Mouse (Mus musculus): Measurements from ENCODE around the gene Dhodh. TPM values are rescaled to one million over a fixed set of nuclear protein-coding genes. Genes with fewer than 3 reads are reported as not detected.

Gene Dhodh
- polyA plus RNA-seq (2015; fragmentation: Nextera tagmentation; extraction: Ambion mirVana) = 29.7 and 35.7 TPM in 2 replicates

DNA sequence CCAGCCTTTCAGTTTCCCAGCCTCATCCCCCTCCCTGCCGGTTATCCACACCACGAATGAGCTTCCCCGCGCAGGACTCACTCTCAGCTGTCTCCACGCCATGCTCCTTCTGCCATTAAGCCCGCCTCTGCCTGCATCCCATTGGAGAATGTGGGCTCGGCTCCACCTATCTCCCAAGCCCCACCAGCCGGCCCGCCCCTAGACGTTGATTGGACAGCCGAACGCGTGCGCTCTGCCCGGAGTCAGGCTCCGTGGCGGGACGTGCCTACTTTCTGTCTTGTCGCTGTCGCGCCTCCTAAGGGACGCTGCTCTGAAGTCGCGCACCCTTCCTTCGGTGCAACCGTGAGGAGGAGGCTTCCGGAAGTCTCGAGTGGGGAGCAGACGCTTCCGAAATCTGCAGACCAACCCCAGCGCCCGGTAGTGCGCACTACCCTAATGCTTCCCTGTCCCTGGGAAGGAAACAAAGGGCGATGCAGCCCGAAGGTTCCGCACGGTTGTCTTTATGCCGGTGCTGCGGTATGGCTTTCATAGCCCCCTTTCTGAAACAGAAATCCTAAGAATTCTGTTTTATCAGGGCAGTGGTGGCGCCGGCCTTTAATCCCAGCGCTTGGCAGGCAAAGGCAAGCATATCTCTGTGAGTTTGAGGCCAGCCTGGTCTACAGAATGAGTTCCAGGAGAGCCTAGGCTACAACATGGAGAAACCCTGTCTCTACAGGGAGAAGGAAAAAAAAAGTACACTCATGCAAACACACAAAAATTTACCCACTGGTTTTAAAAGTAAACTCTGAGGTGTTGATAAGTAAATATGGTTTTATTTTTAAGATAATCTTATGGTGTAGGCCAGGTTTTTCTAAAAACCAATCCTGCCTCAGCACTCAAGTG lies at the start of gene Dhodh:
Dhodh (minus strand) TSS at position 403 of the 882 bp plus-strand sequence.
- no peaks in the 10 kb centered on the region for H3K27me3 ChIP-seq (ENCODE audit: control insufficient read depth, insufficient read depth, low read depth, low read length)
- ATAC-seq = peak; percentile 100
- H3K27ac ChIP-seq (ENCODE audit: low read length) = peak within 1 kb of the TSS; percentile 92
- peak within 1 kb of the TSS; percentile 73 for H3K9ac ChIP-seq (ENCODE audit: low read depth, low read length)
- H3K36me3 ChIP-seq (ENCODE audit: control insufficient read depth, insufficient read depth, low read length) = no peaks in the 10 kb centered on the region
- peak within 1 kb of the TSS; percentile 84 for H3K4me2 ChIP-seq (ENCODE audit: low read length)
- peaks cover 12% of the 10 kb centered on the region for H3K4me1 ChIP-seq (ENCODE audit: control insufficient read depth, insufficient read depth, low read length)
- peak within 1 kb of the TSS; percentile 49 for H3K4me3 ChIP-seq (ENCODE audit: low read depth, low read length)
- H3K9me3 ChIP-seq (replicated peaks; ENCODE audit: control insufficient read depth, low read length, poor library complexity, severe bottlenecking) = no peaks in the 10 kb centered on the region
- under 1% methylated on average over 42 of the region's 42 CpGs for WGBS

- Histone ChIP-seq H3K4me2 (ENCODE audit: low read length) (no peak overlapping the region), H3K4me1 (ENCODE audit: control insufficient read depth, insufficient read depth, low read length) (no peaks in the 10 kb centered on the region), H3K9me3 (replicated peaks; ENCODE audit: control insufficient read depth, low read length, poor library complexity, severe bottlenecking) (no peaks in the 10 kb centered on the region), H3K4me3 (ENCODE audit: low read depth, low read length) (no peak overlapping the region), H3K36me3 (ENCODE audit: control insufficient read depth, insufficient read depth, low read length) (no peaks in the 10 kb centered on the region), H3K9ac (ENCODE audit: low read depth, low read length) (no peak overlapping the region), H3K27me3 (ENCODE audit: control insufficient read depth, insufficient read depth, low read depth, low read length) (no peaks in the 10 kb centered on the region), H3K27ac (ENCODE audit: low read length) (no peak overlapping the region)
- ATAC-seq = no peak
- WGBS = 91% methylated on average over 3 of the region's 3 CpGs
These were observed 48.4 kb upstream of the Dhodh start for GRCm38 (mm10) chr8:109656860-109657259.

DNA sequence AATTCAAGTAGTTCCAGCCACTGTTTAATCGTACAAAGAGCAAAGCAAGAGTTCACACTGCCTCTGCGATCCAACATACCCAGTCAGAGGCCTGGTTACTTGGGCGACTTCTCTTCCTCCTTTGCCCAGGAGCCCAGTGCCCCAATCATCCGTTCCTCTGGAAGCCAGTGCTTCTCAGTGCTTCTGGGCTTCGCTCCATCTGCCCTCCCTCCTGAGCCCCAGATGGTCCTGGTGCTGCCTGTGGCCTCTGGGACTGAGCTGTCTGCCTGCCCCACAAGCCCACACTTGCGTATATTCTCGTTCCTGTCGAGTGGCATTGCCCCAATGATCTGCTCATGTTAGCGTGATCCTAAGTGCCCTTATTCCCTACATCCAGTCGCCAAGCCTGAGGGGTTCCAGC lies 42.3 kb upstream of the Dhodh start:
- Histone ChIP-seq H3K4me2 (ENCODE audit: low read length) (no peak overlapping the region), H3K4me1 (ENCODE audit: control insufficient read depth, insufficient read depth, low read length) (no peaks in the 10 kb centered on the region), H3K4me3 (ENCODE audit: low read depth, low read length) (no peak overlapping the region), H3K27me3 (ENCODE audit: control insufficient read depth, insufficient read depth, low read depth, low read length) (no peaks in the 10 kb centered on the region), H3K36me3 (ENCODE audit: control insufficient read depth, insufficient read depth, low read length) (no peaks in the 10 kb centered on the region), H3K27ac (ENCODE audit: low read length) (no peak overlapping the region), H3K9ac (ENCODE audit: low read depth, low read length) (no peak overlapping the region), H3K9me3 (replicated peaks; ENCODE audit: control insufficient read depth, low read length, poor library complexity, severe bottlenecking) (no peaks in the 10 kb centered on the region)
- no peak for ATAC-seq
- 81% methylated on average over 10 of the region's 10 CpGs for WGBS

DNA sequence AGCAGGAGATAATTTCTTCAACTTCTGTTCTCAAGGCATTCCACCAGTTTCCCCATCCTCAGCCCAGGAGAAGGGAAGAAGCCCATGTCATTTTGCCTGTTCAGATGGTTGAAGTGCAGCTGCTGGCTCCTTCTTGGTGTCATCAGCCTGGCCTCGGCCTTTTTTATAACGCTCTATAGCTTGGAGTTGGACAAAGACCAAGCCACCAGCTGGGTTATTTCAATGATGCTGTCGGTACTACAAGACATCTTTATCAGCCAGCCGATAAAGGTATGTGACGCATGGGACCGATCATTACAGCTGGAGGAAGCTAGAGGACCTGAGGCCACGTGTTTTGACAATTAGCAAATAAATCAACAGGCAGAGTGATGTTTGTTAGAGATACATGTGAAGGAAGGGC lies 40.0 kb upstream of the Dhodh start:
- H3K4me2 ChIP-seq (ENCODE audit: low read length) = no peak overlapping the region
- no peak overlapping the region for H3K27ac ChIP-seq (ENCODE audit: low read length)
- H3K9ac ChIP-seq (ENCODE audit: low read depth, low read length) = no peak overlapping the region
- H3K9me3 ChIP-seq (replicated peaks; ENCODE audit: control insufficient read depth, low read length, poor library complexity, severe bottlenecking) = no peaks in the 10 kb centered on the region
- H3K4me1 ChIP-seq (ENCODE audit: control insufficient read depth, insufficient read depth, low read length) = no peaks in the 10 kb centered on the region
- ATAC-seq = no peak
- 59% methylated on average over 7 of the region's 7 CpGs for WGBS
- H3K4me3 ChIP-seq (ENCODE audit: low read depth, low read length) = no peak overlapping the region
- no peaks in the 10 kb centered on the region for H3K27me3 ChIP-seq (ENCODE audit: control insufficient read depth, insufficient read depth, low read depth, low read length)
- H3K36me3 ChIP-seq (ENCODE audit: control insufficient read depth, insufficient read depth, low read length) = no peaks in the 10 kb centered on the region

DNA sequence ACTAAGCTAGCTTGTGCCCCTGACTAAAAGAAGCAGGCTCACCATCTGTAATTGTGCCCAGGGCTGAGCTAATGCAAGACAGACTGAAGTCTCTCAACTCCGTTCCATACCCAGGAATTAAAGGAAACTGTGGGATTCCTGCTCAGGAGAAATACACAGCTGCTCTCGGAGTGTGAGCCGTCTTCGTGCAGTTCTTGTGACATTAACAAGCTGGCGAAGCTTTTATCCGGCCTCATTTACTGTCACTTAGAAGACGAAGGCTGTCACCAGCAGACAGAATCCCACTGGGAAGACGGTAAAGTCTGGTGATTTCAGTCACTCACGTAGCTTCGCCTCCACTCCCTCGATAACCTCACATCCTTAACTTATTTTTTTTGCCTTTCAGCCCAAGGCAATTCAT lies 38.9 kb upstream of the Dhodh start:
- no peaks in the 10 kb centered on the region for H3K9me3 ChIP-seq (replicated peaks; ENCODE audit: control insufficient read depth, low read length, poor library complexity, severe bottlenecking)
- H3K4me1 ChIP-seq (ENCODE audit: control insufficient read depth, insufficient read depth, low read length) = no peaks in the 10 kb centered on the region
- H3K9ac ChIP-seq (ENCODE audit: low read depth, low read length) = no peak overlapping the region
- WGBS = 72% methylated on average over 11 of the region's 11 CpGs
- no peak overlapping the region for H3K27ac ChIP-seq (ENCODE audit: low read length)
- no peaks in the 10 kb centered on the region for H3K36me3 ChIP-seq (ENCODE audit: control insufficient read depth, insufficient read depth, low read length)
- H3K4me3 ChIP-seq (ENCODE audit: low read depth, low read length) = no peak overlapping the region
- no peak overlapping the region for H3K4me2 ChIP-seq (ENCODE audit: low read length)
- ATAC-seq = no peak
- no peaks in the 10 kb centered on the region for H3K27me3 ChIP-seq (ENCODE audit: control insufficient read depth, insufficient read depth, low read depth, low read length)

GRCm38 (mm10) chr8:109641236-109641635 lies 32.8 kb upstream of the Dhodh start:
- H3K4me1 ChIP-seq (ENCODE audit: control insufficient read depth, insufficient read depth, low read length) = no peaks in the 10 kb centered on the region
- ATAC-seq = no peak
- no peaks in the 10 kb centered on the region for H3K9me3 ChIP-seq (replicated peaks; ENCODE audit: control insufficient read depth, low read length, poor library complexity, severe bottlenecking)
- H3K27ac ChIP-seq (ENCODE audit: low read length) = no peak overlapping the region
- H3K4me2 ChIP-seq (ENCODE audit: low read length) = no peak overlapping the region
- WGBS = 82% methylated on average over 5 of the region's 5 CpGs
- no peak overlapping the region for H3K4me3 ChIP-seq (ENCODE audit: low read depth, low read length)
- no peaks in the 10 kb centered on the region for H3K27me3 ChIP-seq (ENCODE audit: control insufficient read depth, insufficient read depth, low read depth, low read length)
- H3K36me3 ChIP-seq (ENCODE audit: control insufficient read depth, insufficient read depth, low read length) = no peaks in the 10 kb centered on the region
- H3K9ac ChIP-seq (ENCODE audit: low read depth, low read length) = no peak overlapping the region

GRCm38 (mm10) chr8:109640410-109640809 lies 31.9 kb upstream of the Dhodh start:
- 65% methylated on average over 7 of the region's 7 CpGs for WGBS
- no peaks in the 10 kb centered on the region for H3K4me1 ChIP-seq (ENCODE audit: control insufficient read depth, insufficient read depth, low read length)
- no peaks in the 10 kb centered on the region for H3K9me3 ChIP-seq (replicated peaks; ENCODE audit: control insufficient read depth, low read length, poor library complexity, severe bottlenecking)
- H3K27me3 ChIP-seq (ENCODE audit: control insufficient read depth, insufficient read depth, low read depth, low read length) = no peaks in the 10 kb centered on the region
- no peak for ATAC-seq
- no peak overlapping the region for H3K9ac ChIP-seq (ENCODE audit: low read depth, low read length)
- no peak overlapping the region for H3K27ac ChIP-seq (ENCODE audit: low read length)
- no peak overlapping the region for H3K4me2 ChIP-seq (ENCODE audit: low read length)
- no peaks in the 10 kb centered on the region for H3K36me3 ChIP-seq (ENCODE audit: control insufficient read depth, insufficient read depth, low read length)
- no peak overlapping the region for H3K4me3 ChIP-seq (ENCODE audit: low read depth, low read length)

DNA sequence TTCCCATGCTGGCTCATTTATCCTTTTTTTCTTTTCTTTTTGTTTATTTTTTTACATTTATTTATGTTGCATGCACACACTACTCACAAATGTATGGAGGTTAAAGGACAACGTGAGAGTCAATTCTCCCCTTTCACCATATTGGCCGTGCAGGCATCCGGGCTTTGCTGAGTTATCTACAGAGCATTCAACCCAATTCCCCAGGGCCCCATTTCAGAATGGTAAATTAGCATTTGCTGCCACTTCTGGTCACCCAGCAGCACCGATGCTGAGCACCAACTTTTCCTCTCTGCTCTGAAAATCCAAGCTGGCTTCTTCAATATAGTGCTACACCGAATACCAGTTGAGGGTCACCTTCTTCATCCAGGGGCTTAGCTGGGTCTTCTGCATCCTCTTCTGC lies 30.4 kb upstream of the Dhodh start:
- no peak overlapping the region for H3K4me2 ChIP-seq (ENCODE audit: low read length)
- H3K36me3 ChIP-seq (ENCODE audit: control insufficient read depth, insufficient read depth, low read length) = no peaks in the 10 kb centered on the region
- no peak overlapping the region for H3K27ac ChIP-seq (ENCODE audit: low read length)
- no peak for ATAC-seq
- no peaks in the 10 kb centered on the region for H3K4me1 ChIP-seq (ENCODE audit: control insufficient read depth, insufficient read depth, low read length)
- H3K9ac ChIP-seq (ENCODE audit: low read depth, low read length) = no peak overlapping the region
- WGBS = 82% methylated on average over 5 of the region's 5 CpGs
- H3K27me3 ChIP-seq (ENCODE audit: control insufficient read depth, insufficient read depth, low read depth, low read length) = no peaks in the 10 kb centered on the region
- no peak overlapping the region for H3K4me3 ChIP-seq (ENCODE audit: low read depth, low read length)
- no peaks in the 10 kb centered on the region for H3K9me3 ChIP-seq (replicated peaks; ENCODE audit: control insufficient read depth, low read length, poor library complexity, severe bottlenecking)

DNA sequence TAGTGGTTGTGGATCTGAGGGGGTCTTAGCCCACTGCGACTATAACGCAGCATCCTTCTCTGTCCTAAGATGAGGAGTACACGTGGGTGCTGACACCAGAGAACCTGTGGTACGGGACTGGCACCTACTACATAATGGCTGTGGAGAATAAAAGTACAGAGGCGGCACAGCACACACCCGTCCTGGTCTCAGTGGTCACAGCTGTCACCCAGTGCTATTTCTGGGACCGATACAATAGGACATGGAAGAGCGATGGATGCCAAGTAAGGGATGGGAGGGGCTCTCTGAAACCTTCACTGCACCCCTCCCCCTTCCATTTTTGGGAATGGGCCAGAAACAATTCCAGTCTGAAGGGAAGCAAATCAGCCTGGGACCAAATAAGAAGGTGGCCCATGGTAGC lies 26.7 kb upstream of the Dhodh start:
- 89% methylated on average over 8 of the region's 8 CpGs for WGBS
- no peaks in the 10 kb centered on the region for H3K27me3 ChIP-seq (ENCODE audit: control insufficient read depth, insufficient read depth, low read depth, low read length)
- no peak overlapping the region for H3K4me2 ChIP-seq (ENCODE audit: low read length)
- no peak overlapping the region for H3K9ac ChIP-seq (ENCODE audit: low read depth, low read length)
- no peaks in the 10 kb centered on the region for H3K9me3 ChIP-seq (replicated peaks; ENCODE audit: control insufficient read depth, low read length, poor library complexity, severe bottlenecking)
- H3K4me1 ChIP-seq (ENCODE audit: control insufficient read depth, insufficient read depth, low read length) = no peaks in the 10 kb centered on the region
- ATAC-seq = no peak
- H3K27ac ChIP-seq (ENCODE audit: low read length) = no peak overlapping the region
- H3K4me3 ChIP-seq (ENCODE audit: low read depth, low read length) = no peak overlapping the region
- H3K36me3 ChIP-seq (ENCODE audit: control insufficient read depth, insufficient read depth, low read length) = no peaks in the 10 kb centered on the region
